Mouse (Mus musculus) retina, embryonic 14.5 days (tissue): ENCODE data around the gene Fcgr1.
"Not testable (repeated sequence)": the region's sequence is repeated elsewhere in the genome, so short reads cannot be mapped to it uniquely, and the experiment has no call there.

Source experiments
- DNase-seq: peaks from one replicate; pipeline ENCODE4 v3.0.0-alpha.2; 2015; ENCODE audit warnings: low spot score

Gene Fcgr1

DNA sequence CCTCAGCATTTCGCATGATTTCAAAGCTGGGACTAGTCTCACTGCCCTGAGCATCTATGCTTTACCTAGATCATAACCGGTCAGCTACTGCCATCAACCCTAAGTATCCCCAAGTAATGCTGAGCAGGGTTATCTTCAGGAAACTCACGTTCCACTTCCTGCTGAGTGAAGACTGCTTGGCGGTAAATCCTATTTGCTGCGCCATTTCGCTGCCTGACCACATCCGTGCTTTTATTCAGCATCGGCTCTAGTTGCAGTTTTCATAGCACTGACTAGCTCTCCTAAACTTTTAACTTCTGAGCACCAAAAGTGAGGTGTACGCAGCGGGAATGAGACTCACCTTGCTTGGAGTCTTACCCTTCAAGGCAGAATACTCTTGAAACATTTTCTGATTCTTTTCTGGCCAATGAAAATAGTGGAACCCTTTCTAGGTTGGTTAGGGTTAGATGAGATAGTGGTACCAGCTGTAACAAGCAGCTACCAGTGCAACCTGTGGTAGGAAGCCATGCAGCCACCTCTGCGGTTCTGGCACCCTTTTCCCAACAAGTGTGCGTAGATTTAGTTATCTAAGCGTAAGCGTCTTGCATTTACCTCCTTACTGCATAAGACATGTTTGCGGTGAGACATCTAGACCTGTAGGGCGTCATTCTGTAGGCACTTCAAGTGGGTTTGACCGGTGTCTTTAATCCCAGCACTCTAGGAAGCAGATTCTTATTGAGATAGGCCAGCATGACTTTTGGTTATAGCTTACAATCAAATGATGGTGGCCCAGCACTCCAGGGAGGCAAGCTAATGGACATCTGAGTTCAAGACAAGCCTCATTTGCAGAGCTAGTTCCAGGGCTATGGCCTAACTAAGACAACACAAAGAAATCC lies 19.9 kb downstream of the Fcgr1 start:
- peak; percentile 38 for DNase-seq

DNA sequence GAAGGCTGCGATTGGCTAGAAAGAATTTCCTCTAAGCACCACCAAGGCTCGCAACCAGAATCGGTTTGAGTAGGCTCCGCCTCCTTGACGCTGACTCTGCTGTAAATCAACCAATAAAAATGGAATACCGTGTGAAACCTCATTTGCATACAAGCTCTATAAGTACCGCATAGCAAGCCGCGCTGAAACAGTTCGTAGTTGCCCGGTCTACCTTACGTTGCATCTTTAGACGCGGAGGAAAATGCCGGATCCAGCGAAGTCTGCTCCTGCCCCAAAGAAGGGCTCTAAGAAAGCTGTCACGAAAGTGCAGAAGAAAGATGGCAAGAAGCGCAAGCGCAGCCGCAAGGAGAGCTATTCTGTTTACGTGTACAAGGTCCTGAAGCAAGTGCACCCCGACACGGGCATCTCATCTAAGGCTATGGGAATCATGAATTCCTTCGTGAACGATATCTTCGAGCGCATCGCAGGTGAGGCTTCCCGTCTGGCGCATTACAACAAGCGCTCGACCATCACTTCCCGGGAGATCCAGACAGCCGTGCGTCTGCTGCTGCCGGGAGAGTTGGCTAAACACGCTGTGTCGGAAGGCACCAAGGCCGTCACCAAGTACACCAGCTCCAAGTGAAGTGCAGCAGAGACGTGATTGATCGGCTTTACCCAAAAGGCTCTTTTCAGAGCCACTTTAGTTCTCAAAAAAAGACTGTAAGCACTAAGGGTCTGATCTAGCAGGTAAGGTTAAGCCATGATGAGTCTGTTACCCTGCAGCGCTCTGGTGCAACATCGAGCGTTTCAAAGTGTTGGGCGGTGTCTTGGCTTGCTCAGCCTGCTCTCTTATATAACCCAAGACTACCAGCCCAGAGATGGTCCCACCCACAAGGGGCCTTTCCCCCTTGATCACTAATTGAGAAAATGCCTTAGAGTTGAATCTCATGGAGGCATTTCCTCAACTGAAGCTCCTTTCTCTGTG lies 24.0 kb downstream of the Fcgr1 start, which contains the start of gene Hist2h2bb:
Gene Hist2h2bb, plus strand, starts transcription at position 242 of the 964 bp plus-strand sequence.
- peak; percentile 97 for DNase-seq

DNA sequence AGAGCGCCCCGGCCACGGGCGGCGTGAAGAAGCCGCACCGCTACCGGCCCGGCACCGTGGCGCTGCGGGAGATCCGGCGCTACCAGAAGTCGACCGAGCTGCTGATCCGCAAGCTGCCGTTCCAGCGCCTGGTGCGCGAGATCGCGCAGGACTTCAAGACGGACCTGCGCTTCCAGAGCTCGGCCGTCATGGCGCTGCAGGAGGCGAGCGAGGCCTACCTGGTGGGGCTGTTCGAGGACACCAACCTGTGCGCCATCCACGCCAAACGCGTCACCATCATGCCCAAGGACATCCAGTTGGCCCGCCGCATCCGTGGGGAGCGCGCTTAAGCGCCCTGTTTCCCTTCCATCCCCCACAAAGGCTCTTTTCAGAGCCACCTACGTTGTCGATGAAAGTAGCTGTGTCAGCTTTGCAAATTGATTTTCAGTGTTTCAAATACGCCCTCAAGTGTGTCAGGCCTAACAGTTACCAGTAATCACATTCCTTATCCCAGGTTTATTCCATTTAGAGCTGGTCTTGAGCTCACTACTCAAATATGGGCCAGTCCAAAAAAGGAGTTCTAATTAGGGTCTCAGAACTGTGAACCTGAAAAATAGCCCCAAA lies 24.9 kb downstream of the Fcgr1 start:
- DNase-seq = not testable (repeated sequence)

DNA sequence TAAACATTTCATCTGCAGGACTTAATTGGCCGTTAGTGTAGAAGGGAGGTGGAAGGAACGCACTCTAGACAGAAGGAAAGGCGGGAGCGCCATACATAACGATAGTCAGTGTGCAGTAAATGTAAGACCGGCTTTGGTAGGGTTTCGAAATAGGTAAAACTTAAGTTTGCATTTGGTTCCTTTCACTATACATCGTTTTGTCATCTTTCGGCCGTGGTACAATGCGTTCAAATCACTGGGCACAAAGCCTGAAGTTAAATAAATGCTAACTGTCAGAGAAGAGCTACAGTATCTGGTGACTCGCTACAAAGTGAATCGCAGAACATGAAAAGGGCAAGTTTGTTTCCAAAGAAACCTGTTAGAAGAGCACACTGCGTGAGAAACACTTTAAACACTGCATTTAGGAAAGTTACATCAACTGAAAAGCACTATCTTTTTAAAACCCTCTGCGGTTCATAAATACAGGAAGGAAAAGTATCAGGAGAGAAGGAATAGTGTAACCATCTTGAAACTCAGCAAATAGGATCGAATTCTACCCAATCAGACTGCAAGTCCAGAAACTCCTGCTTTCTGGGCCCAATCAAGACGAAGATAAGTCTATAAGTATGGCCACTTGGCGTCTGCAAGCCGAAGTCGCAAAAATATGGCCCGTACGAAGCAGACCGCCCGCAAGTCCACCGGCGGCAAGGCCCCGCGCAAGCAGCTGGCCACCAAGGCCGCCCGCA lies 25.6 kb downstream of the Fcgr1 start, which contains the start of gene Hist2h3b:
Gene Hist2h3b, plus strand, starts transcription at position 604 of the 725 bp plus-strand sequence.
- peak; percentile 87 for DNase-seq

DNA sequence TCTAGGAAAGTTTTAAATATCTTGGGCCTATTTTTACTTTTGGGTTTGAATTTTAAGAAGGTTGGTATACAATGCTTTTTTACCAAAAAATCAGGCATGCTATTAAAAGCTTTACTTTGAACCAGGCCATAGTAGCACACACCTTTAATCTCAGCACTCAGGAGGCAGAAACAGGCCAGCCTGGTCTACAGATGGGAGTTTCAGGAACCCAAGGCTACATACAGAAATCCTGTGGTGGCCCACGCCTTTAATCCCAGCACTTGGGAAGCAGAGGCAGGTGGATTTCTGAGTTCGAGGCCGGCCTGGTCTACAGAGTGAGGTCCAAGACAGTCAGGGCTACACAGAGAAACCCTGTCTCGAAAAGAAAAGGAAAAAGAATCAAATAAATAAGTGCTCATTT lies 26.2 kb downstream of the Fcgr1 start:
- DNase-seq = no peak

DNA sequence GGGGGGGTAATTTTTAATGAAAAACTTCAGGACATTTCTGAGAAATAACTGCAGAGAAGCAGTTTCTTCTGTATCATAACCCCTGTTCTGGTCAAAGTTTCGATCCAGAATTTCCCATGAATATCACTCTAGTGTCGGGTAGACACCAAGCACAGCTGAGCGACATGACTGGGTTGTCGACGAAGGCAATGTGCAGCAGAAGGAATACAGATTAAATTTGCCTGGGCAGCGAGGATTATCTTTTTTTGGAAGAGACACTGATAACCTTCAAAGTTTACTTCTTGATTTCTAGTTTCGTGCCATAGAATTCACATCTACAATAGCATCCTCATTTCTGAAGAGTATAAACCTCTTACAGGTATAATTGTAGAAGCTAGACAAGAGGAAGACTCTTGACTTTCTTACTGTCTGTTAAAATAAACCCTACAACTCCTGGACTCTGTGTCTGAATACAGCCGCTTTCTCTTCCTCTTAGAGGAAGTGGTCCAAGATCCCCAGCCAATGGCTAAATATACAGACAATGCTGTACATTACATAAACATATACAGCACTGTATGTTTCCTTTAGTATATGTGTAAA lies 27.5 kb downstream of the Fcgr1 start:
- no peak for DNase-seq

DNA sequence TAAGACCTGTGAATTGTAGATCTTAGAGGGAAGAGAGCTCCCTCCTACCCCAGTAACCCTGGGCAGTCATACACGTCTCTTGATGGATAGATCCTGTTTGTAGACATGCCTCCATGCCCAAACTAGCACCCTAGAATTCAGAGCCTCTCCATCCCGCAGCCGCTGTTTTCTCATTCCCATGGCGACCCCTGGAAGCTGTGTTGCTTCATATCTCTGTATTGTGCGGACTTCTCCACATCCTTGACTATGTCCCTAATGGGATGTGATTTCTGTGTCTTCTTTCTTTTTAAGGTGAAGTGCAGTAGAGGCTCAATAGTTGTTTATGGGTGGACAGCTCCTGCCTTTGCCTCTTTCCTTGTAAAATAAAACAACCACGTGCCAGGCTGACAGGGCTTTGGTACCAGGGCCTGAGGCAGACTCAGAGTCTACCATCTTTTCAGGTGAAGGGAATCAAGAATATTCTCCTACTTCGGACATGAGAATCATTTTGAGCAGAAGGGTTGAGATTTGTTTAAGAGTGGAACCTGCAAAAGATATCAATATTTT lies 29.3 kb downstream of the Fcgr1 start:
- DNase-seq = no peak

DNA sequence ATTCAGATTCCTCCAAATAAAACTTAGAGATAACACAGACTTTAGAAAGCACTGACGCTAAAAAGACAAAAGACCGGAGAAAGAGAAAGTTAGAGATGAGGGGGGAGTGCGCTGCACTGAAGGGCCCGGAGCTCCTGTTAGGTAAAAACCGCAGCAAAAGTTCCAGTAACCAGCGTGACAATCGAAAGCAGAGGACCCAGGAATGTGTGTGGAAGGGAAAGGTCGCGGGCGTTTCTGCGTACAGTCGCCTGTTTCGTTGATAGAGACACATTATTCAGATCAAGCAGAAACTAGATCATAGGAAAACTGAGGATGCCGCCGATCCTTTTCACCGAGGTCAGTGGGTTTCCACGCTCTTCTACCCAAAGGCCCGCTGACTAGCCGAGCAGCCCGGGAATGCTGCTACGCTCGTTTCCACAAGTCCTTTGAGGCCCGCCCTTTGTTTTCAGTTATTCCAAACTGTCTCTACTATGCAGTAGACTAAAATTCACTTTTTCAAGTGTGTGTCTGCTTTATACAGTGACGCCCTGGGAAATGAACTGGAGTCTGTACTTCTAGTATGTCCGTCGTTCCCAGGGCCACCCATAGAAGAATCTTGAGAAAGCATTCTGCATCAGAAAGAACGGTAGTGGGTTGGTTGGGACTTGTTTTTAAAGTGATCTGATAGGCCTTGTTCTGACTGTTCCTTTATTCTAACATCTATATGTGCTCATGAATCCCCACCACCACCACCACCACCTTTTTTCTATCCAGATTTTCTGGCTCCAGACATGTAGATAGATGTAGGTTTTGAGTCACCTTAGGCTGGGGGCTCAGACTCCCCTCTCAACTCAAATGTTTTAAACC lies 30.0 kb downstream of the Fcgr1 start:
- peak; percentile 19 for DNase-seq

DNA sequence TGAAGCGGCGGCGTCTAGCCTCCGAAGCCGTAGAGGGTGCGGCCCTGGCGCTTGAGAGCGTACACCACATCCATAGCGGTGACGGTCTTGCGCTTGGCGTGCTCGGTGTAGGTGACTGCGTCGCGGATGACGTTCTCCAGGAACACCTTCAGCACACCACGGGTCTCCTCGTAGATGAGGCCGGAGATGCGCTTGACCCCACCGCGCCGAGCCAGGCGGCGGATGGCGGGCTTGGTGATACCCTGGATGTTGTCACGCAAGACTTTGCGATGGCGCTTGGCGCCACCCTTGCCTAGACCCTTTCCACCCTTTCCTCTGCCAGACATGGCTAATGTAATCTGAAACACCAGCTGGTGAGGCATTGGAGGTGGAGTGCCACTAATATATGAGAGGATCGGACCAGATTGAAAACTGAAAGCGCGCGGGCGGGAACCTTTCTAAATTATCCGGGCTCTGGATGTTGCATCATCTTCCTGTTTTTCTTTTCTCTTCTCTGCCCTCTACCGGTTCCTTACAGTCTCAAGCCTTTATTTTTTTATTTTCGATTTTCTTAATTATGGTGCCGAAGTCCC lies 30.7 kb downstream of the Fcgr1 start, which contains the start of gene Hist2h4:
Gene Hist2h4, minus strand, starts transcription at position 333 of the 572 bp plus-strand sequence.
- peak; percentile 99 for DNase-seq

DNA sequence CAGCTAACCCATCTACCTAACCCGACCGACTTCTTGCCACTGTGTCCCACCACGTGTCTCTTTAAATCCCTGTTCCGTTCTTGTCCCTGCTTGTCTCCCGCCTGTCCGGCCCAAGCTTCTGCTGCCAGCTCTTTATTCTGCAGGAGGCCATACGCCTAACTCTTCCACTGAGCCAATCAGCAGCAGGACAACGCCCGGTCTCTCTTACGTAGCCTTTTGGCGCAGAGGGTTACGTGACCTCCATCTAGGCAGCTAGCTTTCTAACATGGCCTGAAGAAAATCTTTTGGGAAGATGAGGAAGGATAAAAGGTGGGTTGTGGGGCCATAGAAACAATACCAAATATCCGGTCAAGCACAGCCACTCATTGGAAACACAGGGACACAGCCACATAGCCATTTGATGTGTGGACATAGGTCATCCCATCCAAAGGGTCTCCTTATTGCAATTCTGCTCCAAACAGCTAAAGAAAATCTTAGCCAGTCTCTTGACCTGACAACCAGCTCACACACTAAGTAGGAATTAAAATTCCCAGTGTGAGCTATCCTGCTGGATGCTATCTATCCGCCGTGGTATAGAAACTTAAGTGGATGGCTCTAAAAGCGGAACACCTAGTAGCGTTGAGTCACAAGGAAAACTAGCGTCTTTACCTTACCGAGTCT lies 31.4 kb downstream of the Fcgr1 start:
- DNase-seq = peak; percentile 74

DNA sequence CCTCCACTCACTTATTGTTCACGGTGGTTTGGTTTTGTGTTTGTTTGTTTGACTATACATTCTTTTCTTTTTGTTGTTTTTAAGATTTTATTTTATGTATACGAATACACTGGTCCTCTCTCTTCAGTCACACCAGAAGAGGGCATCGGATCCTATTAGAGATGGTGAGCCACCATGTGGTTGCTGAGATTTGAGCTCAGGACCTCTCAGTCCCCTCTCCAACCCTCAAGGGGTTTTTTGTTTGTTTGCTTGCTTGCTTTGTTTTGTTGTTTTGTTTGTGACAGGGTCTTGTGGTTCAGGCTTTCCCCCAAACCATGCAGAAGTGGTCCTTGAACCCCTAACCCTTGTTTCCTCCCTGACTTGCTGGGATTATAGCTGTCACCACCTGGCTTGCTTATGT lies 32.1 kb downstream of the Fcgr1 start:
- DNase-seq = no peak

DNA sequence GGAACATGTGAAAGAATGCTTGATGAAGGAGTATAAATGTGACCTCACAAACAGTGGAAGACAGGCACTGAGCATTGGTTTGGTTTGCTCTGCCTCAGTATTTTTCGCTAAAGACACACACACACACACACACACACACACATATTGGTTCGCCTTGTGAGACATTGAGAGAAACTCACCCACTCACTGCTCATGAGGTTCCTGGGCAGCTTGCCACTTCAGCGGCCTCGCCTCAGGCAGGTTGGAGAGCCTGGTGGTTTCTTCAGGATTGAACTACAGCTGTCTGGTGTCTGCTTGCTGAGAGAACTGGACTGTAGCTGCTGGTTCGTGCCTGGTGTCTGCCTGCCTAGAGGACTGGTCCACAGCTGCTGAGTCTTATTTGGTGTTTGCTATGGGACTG lies 33.5 kb downstream of the Fcgr1 start:
- no peak for DNase-seq

DNA sequence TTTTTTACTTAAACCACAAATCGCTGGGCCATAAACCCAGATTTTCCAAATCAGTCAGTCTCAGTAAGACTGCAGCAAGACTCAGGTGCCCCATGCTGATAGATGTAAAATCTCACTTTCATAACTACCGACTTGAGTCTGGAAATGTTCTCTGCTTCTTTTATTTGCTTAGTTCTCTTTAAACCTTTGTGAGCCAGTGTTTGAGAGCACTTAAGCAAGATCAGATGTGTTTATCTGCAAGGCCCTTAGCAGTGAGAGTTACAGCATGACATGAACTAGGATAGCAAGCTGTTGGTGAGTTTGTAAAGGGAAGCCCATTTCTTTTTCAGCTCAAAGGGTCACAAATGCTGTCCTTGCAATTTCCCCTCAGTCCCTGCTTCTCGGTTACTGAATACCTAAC lies 36.6 kb downstream of the Fcgr1 start:
- no peak for DNase-seq

DNA sequence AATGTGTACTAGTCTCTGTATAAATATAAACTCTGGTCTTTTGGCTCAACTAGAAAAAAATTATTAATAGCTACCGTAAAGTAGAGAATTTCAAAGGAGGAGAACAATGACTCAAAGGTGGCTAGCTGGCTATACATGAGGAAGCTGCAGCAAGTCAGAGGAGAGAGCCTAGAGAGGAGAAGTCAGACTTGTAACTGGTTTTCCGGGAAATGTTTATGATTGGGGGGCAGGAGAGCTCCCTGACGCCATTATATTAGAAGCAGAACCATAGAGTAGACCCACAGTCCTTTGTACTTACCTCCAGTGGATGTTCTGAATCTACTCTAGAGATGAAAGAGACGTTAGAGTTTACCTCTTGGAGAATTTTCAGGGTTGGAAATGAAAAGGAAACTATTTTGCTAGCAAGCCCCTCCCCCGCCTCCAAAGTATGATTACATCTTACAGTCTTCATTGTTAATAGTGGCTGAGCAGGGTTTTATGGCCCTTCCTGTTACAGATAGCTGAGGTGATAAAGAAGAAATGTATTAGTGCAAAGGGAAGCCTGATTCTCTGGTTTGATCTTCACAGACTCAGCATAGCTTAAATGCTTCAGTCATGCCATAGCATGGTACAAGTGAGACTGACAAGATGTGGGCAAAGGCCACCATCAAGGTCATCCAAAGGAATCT lies 37.7 kb downstream of the Fcgr1 start:
- no peak for DNase-seq

DNA sequence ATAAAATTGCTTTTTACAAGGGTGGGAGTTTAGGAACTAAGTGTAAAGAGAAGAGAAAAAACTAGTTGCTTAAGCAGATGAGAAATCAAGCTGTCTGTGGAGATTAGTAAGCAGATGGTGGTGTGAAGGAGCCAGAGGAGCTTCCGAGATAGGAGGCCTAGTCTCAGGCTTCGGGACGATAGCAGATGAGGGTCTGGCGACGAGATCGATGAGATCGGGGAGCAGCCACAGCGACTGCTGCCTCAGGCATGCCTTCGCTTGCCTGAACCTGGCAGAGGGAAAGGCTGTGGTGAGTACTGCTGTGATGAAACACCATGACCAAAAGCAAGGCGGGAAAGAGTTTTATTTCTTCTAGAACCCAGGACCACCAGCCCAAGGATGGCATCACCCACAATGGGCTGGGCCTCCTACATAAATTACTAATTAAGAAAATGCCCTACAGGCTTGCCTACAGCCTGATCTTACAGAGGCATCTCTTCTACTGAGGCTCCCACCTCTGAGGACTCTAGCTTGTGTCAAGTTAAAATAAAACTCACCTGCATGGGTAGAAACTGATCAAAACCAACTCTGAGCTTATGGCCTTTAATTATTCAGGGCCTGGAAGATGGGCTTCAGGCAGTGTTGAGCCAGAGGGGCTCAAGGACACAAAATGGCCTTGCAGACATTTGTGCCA lies 39.0 kb downstream of the Fcgr1 start:
- peak; percentile 62 for DNase-seq

DNA sequence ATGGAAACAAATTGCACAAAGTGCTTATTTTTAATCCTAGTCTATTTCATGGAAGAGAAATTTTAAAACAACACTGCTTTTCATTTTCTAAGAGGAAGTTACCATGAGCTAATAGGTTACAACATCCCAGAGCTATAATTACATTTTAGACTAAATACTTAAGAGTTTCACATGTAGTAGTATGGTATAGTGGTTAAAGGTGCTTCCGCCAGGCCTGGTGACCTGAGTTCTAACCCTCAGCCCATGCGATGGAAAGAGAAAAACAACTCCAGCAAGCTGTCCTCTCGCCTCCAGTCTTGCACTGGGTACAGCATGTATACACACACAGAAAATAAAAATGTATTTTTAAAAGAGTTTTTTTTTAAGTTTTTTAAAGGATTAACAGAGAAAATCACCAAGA lies 42.0 kb downstream of the Fcgr1 start:
- DNase-seq = no peak

DNA sequence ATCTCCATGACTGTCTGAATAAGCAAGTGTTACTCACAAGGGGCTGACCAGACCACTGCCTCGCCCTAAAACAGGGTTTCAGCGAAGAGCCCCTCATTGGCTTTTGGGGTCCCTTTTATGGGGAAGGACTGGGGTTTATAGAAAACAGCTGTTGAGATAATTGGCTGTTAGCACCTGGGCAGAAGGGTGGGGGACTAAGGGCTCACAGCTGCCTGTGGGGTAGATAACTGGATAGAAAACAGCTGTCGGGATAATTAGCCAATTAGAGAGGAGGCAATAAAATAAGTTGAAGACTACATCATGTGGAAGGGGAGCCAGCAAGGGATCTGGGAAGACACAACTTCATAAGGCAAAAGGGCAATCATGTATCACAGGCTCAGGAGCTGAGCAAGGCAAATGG lies 42.9 kb downstream of the Fcgr1 start:
- DNase-seq = no peak

DNA sequence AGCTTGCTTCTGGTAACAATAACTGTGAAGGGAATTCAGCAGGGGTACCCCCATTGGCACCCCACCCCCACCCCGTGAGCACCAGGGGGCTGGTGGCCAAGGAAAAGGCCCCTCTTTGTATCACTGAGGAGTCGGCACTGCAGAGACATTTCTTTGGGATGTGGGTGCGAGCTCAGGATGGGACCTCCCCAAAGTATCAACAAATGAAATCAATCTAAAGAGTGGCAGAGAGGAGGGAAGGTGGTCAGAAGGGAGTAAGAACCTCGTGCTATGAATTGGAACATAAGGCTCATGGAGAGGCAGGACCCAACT lies 44.8 kb downstream of the Fcgr1 start:
- DNase-seq = no peak
